Mouse (Mus musculus) macrophage (primary cell): ENCODE data around the gene Focad. TPM values are rescaled to one million over a fixed set of nuclear protein-coding genes. Genes with fewer than 3 reads are reported as not detected.

ENCODE experiments used
- H3K27ac ChIP-seq: fragments of 350-480 bp; formaldehyde crosslinking; 2 replicates; pipeline ENCODE4 v1.9.0; 2021
- H3K36me3 ChIP-seq: fragments of 350-480 bp; formaldehyde crosslinking; 2 replicates; pipeline ENCODE4 v1.9.0; 2021; ENCODE audit errors: inconsistent target
- H3K4me3 ChIP-seq: fragments of 350-480 bp; formaldehyde crosslinking; 2 replicates; pipeline ENCODE4 v1.9.0; 2021; ENCODE audit errors: inconsistent target
- H3K79me2 ChIP-seq: fragments of 350-480 bp; formaldehyde crosslinking; 2 replicates; pipeline ENCODE4 v1.9.0; 2021; ENCODE audit errors: inconsistent target
- WGBS: methylation state at CpG from one replicate; pipeline ENCODE4 v1.1.7; 2026; ENCODE audit warnings: inconsistent platforms; ENCODE audit not compliant: missing documents; 5-methylcytosine and 5-hydroxymethylcytosine counted together
- polyA plus RNA-seq: library from polyadenylated mRNA; stranded (reverse); fragments of 250-400 nt; gene quantifications from 3 replicates; pipeline ENCODE4 v1.2.4, GENCODE M21; 2018; ENCODE audit warnings: inconsistent platforms

The Focad gene
- polyA plus RNA-seq, 1 experiment from 2014 or later, result 5.9 TPM

- Histone ChIP-seq H3K4me3 (no peak overlapping the region), H3K79me2 (no peaks in the 10 kb centered on the region), H3K27ac (no peak overlapping the region), H3K36me3 (no peaks in the 10 kb centered on the region)
- 100% methylated on average over 2 of the region's 2 CpGs for WGBS
These were observed 116.9 kb downstream of the Focad start for GRCm38 (mm10) chr4:88211200-88211885.

DNA sequence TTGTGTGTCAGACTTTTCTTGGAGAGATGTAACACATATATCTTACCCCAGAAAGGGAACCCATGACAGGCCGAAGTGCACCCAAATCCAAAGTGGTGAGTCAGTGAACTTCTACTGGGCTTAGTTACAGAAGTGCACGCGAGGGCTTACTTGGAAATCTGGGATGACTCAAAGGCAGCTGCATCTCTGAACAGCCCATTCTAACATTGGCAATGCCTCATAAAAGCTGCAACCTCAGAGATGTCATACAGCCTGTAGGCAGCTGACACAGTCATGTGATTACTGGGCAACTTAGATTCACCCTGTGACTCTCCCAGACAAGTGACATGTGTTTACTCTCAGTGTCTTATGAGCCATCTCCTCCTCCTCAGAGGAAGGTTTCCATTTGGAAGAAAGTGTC, 119.5 kb downstream of the Focad start:
- H3K79me2 ChIP-seq, result no peaks in the 10 kb centered on the region
- 35% methylated on average over 3 of the region's 3 CpGs for WGBS
- no peaks in the 10 kb centered on the region for H3K36me3 ChIP-seq
- peak overlapping the region; percentile 85 for H3K27ac ChIP-seq
- no peak overlapping the region for H3K4me3 ChIP-seq

DNA sequence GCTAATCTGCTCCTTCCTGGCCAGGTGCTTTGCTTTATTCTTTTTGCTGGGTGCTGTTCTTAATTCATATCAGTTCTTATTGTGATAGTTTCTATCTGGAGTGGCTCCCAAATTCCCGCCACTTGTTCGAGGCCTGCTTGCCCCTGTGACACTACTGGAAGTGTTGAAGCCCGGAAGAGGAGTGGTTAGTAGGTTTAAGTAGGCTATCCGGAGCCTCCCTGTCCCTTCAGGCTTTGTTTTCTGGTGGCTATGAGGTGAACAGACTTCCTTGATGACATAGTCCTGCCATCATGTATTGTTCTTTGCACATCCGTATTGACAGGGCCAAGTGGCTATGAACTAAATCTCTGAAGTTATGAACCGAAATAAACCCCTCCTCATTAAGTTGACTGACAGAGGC, 123.9 kb downstream of the Focad start:
- Histone ChIP-seq H3K4me3 (no peak overlapping the region), H3K36me3 (no peaks in the 10 kb centered on the region), H3K79me2 (no peaks in the 10 kb centered on the region), H3K27ac (no peak overlapping the region)
- WGBS, result 94% methylated on average over 6 of the region's 6 CpGs

GRCm38 (mm10) chr4:88218797-88219196, 124.4 kb downstream of the Focad start:
- WGBS, result 87% methylated on average over 2 of the region's 2 CpGs
- H3K4me3 ChIP-seq, result no peak overlapping the region
- no peaks in the 10 kb centered on the region for H3K79me2 ChIP-seq
- no peaks in the 10 kb centered on the region for H3K36me3 ChIP-seq
- no peak overlapping the region for H3K27ac ChIP-seq

DNA sequence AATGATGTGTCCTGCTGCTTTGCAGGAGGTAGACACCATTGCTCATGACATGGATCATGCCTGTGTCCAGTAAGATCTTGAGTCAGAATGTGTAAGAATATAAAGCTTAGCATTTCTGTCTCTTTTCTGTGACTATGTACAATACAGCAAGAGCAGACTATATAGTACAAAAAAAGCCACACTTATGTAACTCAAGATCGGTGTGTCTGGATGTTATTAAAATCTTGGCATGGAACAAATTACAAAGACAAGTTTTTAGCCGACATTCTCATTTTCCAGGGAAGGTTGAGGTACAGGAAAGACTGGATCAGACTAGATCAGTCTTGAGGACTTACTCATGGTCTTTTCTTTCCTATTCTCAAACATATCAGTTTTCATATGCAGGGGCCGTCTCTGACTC, 136.9 kb downstream of the Focad start:
- Histone ChIP-seq H3K4me3 (no peak overlapping the region), H3K79me2 (no peaks in the 10 kb centered on the region), H3K36me3 (no peaks in the 10 kb centered on the region), H3K27ac (no peak overlapping the region)
- WGBS, result 98% methylated on average over 3 of the region's 3 CpGs

GRCm38 (mm10) chr4:88235941-88236340, 141.5 kb downstream of the Focad start:
- WGBS, result 97% methylated on average over 6 of the region's 6 CpGs
- Histone ChIP-seq H3K27ac (no peak overlapping the region), H3K79me2 (no peaks in the 10 kb centered on the region), H3K36me3 (no peaks in the 10 kb centered on the region), H3K4me3 (no peak overlapping the region)

- Histone ChIP-seq H3K27ac (no peak overlapping the region), H3K79me2 (no peaks in the 10 kb centered on the region), H3K4me3 (no peak overlapping the region), H3K36me3 (no peaks in the 10 kb centered on the region)
- WGBS, result 97% methylated on average over 12 of the region's 12 CpGs
These were observed 142.7 kb downstream of the Focad start for GRCm38 (mm10) chr4:88236926-88237756.

- Histone ChIP-seq H3K36me3 (no peaks in the 10 kb centered on the region), H3K4me3 (no peak overlapping the region), H3K79me2 (no peaks in the 10 kb centered on the region), H3K27ac (no peak overlapping the region)
- WGBS, result 86% methylated on average over 7 of the region's 7 CpGs
These were observed 143.9 kb downstream of the Focad start for GRCm38 (mm10) chr4:88238351-88238750.

DNA sequence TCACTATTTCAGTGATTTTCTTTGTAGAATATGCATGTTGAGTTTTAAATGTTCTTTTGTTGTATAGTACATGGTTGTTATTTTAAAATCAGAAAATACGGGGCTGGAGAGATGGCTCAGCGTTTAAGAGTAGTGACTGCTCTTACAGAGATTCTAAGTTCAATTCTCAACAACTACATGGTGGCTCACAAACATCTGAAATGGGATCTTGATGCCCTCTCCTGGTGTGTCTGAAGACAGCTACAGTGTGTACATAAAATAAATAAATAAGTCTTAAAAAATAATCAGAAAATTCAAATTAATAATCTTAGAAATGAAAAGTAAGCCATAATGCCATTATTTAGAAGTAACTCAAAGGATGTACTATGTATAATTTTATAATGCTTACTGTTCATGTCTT, 149.4 kb downstream of the Focad start:
- Histone ChIP-seq H3K27ac (no peak overlapping the region), H3K79me2 (no peaks in the 10 kb centered on the region), H3K36me3 (no peaks in the 10 kb centered on the region), H3K4me3 (no peak overlapping the region)
- WGBS, result no CpG with 5 or more reads among the region's 2 CpGs

- no peak overlapping the region for H3K27ac ChIP-seq
- 95% methylated on average over 4 of the region's 4 CpGs for WGBS
- H3K36me3 ChIP-seq, result no peaks in the 10 kb centered on the region
- no peaks in the 10 kb centered on the region for H3K79me2 ChIP-seq
- H3K4me3 ChIP-seq, result no peak overlapping the region
These were observed 151.1 kb downstream of the Focad start for GRCm38 (mm10) chr4:88245494-88245893.

- H3K79me2 ChIP-seq, result no peaks in the 10 kb centered on the region
- no peaks in the 10 kb centered on the region for H3K36me3 ChIP-seq
- WGBS, result 89% methylated on average over 5 of the region's 5 CpGs
- H3K27ac ChIP-seq, result no peak overlapping the region
- H3K4me3 ChIP-seq, result no peak overlapping the region
These were observed 166.9 kb downstream of the Focad start for GRCm38 (mm10) chr4:88261349-88261748.

GRCm38 (mm10) chr4:88264536-88264935, 170.1 kb downstream of the Focad start:
- Histone ChIP-seq H3K36me3 (no peaks in the 10 kb centered on the region), H3K79me2 (no peaks in the 10 kb centered on the region), H3K4me3 (no peak overlapping the region), H3K27ac (no peak overlapping the region)
- WGBS, result 92% methylated on average over 1 of the region's 1 CpGs

DNA sequence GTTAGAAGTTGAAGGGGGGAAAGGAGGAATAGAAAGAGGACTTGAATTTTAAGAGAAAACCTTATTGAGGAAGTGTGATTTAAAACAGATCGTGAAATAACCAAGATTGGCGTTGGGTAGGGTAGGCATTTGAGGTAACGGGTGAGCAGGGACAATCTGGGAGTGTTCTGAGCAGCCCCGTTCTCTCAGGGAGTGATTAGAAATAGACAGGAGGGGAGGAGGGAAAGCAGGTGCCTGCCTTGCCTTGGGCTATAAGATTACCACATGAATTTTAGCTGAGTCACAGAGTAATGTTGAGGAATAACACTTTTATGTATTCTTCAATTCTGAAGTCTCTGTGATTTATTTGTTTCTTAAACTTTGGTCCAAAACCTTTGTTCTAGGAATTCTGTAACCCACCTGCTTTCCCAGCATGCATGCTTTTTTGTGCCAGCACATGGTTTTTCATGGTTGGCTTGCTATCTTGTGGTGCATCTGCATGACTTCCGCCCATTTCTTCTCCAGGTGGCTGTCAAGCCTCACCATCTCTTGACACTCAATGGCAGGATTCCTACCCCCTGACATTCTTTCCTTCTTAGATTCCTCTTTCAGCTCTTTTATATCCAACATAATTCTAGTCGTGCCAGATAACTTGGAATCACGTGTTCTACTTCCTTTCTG, 176.1 kb downstream of the Focad start:
- no peak overlapping the region for H3K27ac ChIP-seq
- no peak overlapping the region for H3K4me3 ChIP-seq
- WGBS, result 61% methylated on average over 7 of the region's 7 CpGs
- no peaks in the 10 kb centered on the region for H3K79me2 ChIP-seq
- no peaks in the 10 kb centered on the region for H3K36me3 ChIP-seq

GRCm38 (mm10) chr4:88275571-88276041, 181.2 kb downstream of the Focad start:
- no peaks in the 10 kb centered on the region for H3K36me3 ChIP-seq
- H3K79me2 ChIP-seq, result no peaks in the 10 kb centered on the region
- 15% methylated on average over 6 of the region's 6 CpGs for WGBS
- H3K27ac ChIP-seq, result no peak overlapping the region
- no peak overlapping the region for H3K4me3 ChIP-seq
